Mouse (Mus musculus): ENCODE measurements around the gene Pnpt1. TPM values are rescaled to one million over a fixed set of nuclear protein-coding genes. Genes with fewer than 3 reads are reported as not detected.

Pnpt1 gene
- polyA plus RNA-seq, 1 experiment from 2014 or later: 27.5 TPM

- Histone ChIP-seq H3K4me1 (replicated peaks) (no peaks in the 10 kb centered on the region), H3K36me3 (peaks cover 51% of the 10 kb centered on the region), H3K27me3 (ENCODE audit: insufficient read depth, poor library complexity, severe bottlenecking) (no peaks in the 10 kb centered on the region), H3K9me3 (no peaks in the 10 kb centered on the region), H3K27ac (no peak overlapping the region), H3K4me3 (no peak overlapping the region)
- WGBS: 95% methylated on average over 3 of the region's 3 CpGs
- DNase-seq (ENCODE audit: low spot score): no peak
Measured at GRCm38 (mm10) chr11:29180657-29181056, 50.1 kb downstream of the Pnpt1 start.

- H3K4me3 ChIP-seq: no peak overlapping the region
- H3K27me3 ChIP-seq (ENCODE audit: insufficient read depth, poor library complexity, severe bottlenecking): no peaks in the 10 kb centered on the region
- no peak for DNase-seq (ENCODE audit: low spot score)
- no peaks in the 10 kb centered on the region for H3K4me1 ChIP-seq (replicated peaks)
- WGBS: 95% methylated on average over 5 of the region's 5 CpGs
- no peaks in the 10 kb centered on the region for H3K9me3 ChIP-seq
- no peak overlapping the region for H3K27ac ChIP-seq
- peaks cover 62% of the 10 kb centered on the region for H3K36me3 ChIP-seq
Measured at GRCm38 (mm10) chr11:29181751-29182150, 51.2 kb downstream of the Pnpt1 start.

GRCm38 (mm10) chr11:29188981-29189380 is 58.4 kb downstream of the Pnpt1 start:
- Histone ChIP-seq H3K4me1 (replicated peaks) (no peaks in the 10 kb centered on the region), H3K36me3 (peaks cover 78% of the 10 kb centered on the region), H3K4me3 (no peak overlapping the region), H3K9me3 (no peaks in the 10 kb centered on the region), H3K27ac (no peak overlapping the region), H3K27me3 (ENCODE audit: insufficient read depth, poor library complexity, severe bottlenecking) (no peaks in the 10 kb centered on the region)
- 90% methylated on average over 2 of the region's 2 CpGs for WGBS
- DNase-seq (ENCODE audit: low spot score): no peak

- Histone ChIP-seq H3K4me3 (no peak overlapping the region), H3K9me3 (no peaks in the 10 kb centered on the region), H3K27me3 (ENCODE audit: insufficient read depth, poor library complexity, severe bottlenecking) (no peaks in the 10 kb centered on the region), H3K27ac (no peak overlapping the region), H3K4me1 (replicated peaks) (no peaks in the 10 kb centered on the region), H3K36me3 (peaks cover 82% of the 10 kb centered on the region)
- DNase-seq (ENCODE audit: low spot score): no peak
- 91% methylated on average over 5 of the region's 5 CpGs for WGBS
Measured at GRCm38 (mm10) chr11:29203653-29204052, 73.1 kb downstream of the Pnpt1 start.

- DNase-seq (ENCODE audit: low spot score): no peak
- Histone ChIP-seq H3K27ac (no peak overlapping the region), H3K4me1 (replicated peaks) (no peaks in the 10 kb centered on the region), H3K4me3 (no peak overlapping the region), H3K27me3 (ENCODE audit: insufficient read depth, poor library complexity, severe bottlenecking) (no peaks in the 10 kb centered on the region), H3K36me3 (peaks cover 81% of the 10 kb centered on the region), H3K9me3 (no peaks in the 10 kb centered on the region)
- 93% methylated on average over 2 of the region's 2 CpGs for WGBS
Measured at GRCm38 (mm10) chr11:29209774-29210173, 79.2 kb downstream of the Pnpt1 start.

Other genes with a start within 250 kb of the Pnpt1 start
- gene Ppp4r3b, start 42.1 kb downstream of the Pnpt1 start, polyA plus RNA-seq (2016; fragmentation: Nextera tagmentation; extraction: Ambion mirVana): 80.2 and 92.8 TPM in 2 replicates
- 62.7 and 64.7 TPM in 2 replicates for gene Cfap36, start 116.7 kb downstream of the Pnpt1 start, polyA plus RNA-seq (2016; fragmentation: Nextera tagmentation; extraction: Ambion mirVana)
- gene Ccdc88a, start 242.9 kb downstream of the Pnpt1 start, polyA plus RNA-seq (2016; fragmentation: Nextera tagmentation; extraction: Ambion mirVana): 32.4 and 39.0 TPM in 2 replicates

Measured in hindbrain, embryonic 10.5 days (tissue).